Mouse (Mus musculus) embryonic stem cell, embryonic (primary cell): Measurements from ENCODE around the gene Pdgfd.
"Not testable (repeated sequence)": the region's sequence is repeated elsewhere in the genome, so short reads cannot be mapped to it uniquely, and the experiment has no call there.

ENCODE experiments used
- CTCF ChIA-PET, 4 experiments: fragments of 300-600 bp in 2 of 4; fragments of 350-600 bp in 2 of 4; sonication (Branson Sonifier 250); formaldehyde crosslinking; loops; one replicate each; lab custom pipeline; 2022; ENCODE audit warnings: inconsistent platforms in 2 of 4; lab: Charles Lee
- POLR2A ChIA-PET, 4 experiments: fragments of 300-600 bp in 2 of 4; fragments of 350-600 bp in 2 of 4; sonication (Branson Sonifier 250); formaldehyde crosslinking; loops; one replicate each; lab custom pipeline; 2022; ENCODE audit warnings: antibody characterized with exemption in 4 of 4, inconsistent platforms in 1 of 4; lab: Charles Lee

Pdgfd gene

GRCm38 (mm10) chr9:6168391-6169037, at the start of gene Pdgfd:
Gene Pdgfd (plus strand): TSS chr9:6168584.
- ChIA-PET CTCF (no interaction called here), POLR2A (interaction anchor here in 1 of 4 experiments (0.6 kb wide), 1 partner anchor 558 kb away, joined by 3 read pairs; no protein-coding TSS in a partner anchor)

- ChIA-PET CTCF (no interaction called here), POLR2A (interaction anchor here in 1 of 4 experiments (0.6 kb wide), 1 partner anchor 557 kb away, joined by 3 read pairs; no protein-coding TSS in a partner anchor)
Measured at GRCm38 (mm10) chr9:6169038-6169431, 651 bp downstream of the Pdgfd start.

GRCm38 (mm10) chr9:6170962-6171361, 2.6 kb downstream of the Pdgfd start:
- ChIA-PET POLR2A (no interaction called here), CTCF (no interaction called here)

- ChIA-PET POLR2A (no interaction called here), CTCF (no interaction called here)
Measured at GRCm38 (mm10) chr9:6173276-6173675, 4.9 kb downstream of the Pdgfd start.

GRCm38 (mm10) chr9:6175731-6176130, 7.3 kb downstream of the Pdgfd start:
- ChIA-PET CTCF (no interaction called here), POLR2A (interaction anchor here in 1 of 4 experiments (0.8 kb wide), 1 partner anchor 32 kb away, joined by 3 read pairs; no protein-coding TSS in a partner anchor)

GRCm38 (mm10) chr9:6182307-6182923, 14.0 kb downstream of the Pdgfd start:
- ChIA-PET POLR2A (no interaction called here), CTCF (no interaction called here)

GRCm38 (mm10) chr9:6187955-6188354, 19.6 kb downstream of the Pdgfd start:
- ChIA-PET POLR2A (no interaction called here), CTCF (no interaction called here)

GRCm38 (mm10) chr9:6193352-6193751, 25.0 kb downstream of the Pdgfd start:
- ChIA-PET POLR2A (interaction anchor here in 1 of 4 experiments (0.7 kb wide), 1 partner anchor 768 kb away, joined by 3 read pairs; no protein-coding TSS in a partner anchor), CTCF (no interaction called here)

- CTCF ChIA-PET = no interaction called here
- POLR2A ChIA-PET = no interaction called here
Measured at GRCm38 (mm10) chr9:6212862-6213261, 44.5 kb downstream of the Pdgfd start.

GRCm38 (mm10) chr9:6217505-6217904, 49.1 kb downstream of the Pdgfd start:
- ChIA-PET POLR2A (no interaction called here), CTCF (no interaction called here)

- CTCF ChIA-PET, POLR2A ChIA-PET: not testable (repeated sequence)
Measured at GRCm38 (mm10) chr9:6235982-6236381, 67.6 kb downstream of the Pdgfd start.

GRCm38 (mm10) chr9:6250320-6250719, 81.9 kb downstream of the Pdgfd start:
- POLR2A ChIA-PET = no interaction called here
- CTCF ChIA-PET = no interaction called here

GRCm38 (mm10) chr9:6251990-6252389, 83.6 kb downstream of the Pdgfd start:
- ChIA-PET CTCF (no interaction called here), POLR2A (interaction anchor here in 1 of 4 experiments (0.7 kb wide), 1 partner anchor 1286 kb away, joined by 3 read pairs; no protein-coding TSS in a partner anchor)

- CTCF ChIA-PET = no interaction called here
Measured at GRCm38 (mm10) chr9:6257072-6257471, 88.7 kb downstream of the Pdgfd start.

GRCm38 (mm10) chr9:6264820-6265219, 96.4 kb downstream of the Pdgfd start:
- POLR2A ChIA-PET = no interaction called here
- CTCF ChIA-PET = no interaction called here

More at GRCm38 (mm10) chr9:6257072-6257471, 88.7 kb downstream of the Pdgfd start:
- POLR2A ChIA-PET = interaction anchor here in 1 of 4 experiments (0.7 kb wide), 1 partner anchor 238 kb away, joined by 3 read pairs; no protein-coding TSS in a partner anchor

- CTCF ChIA-PET = no interaction called here
Measured at GRCm38 (mm10) chr9:6269796-6270280, 101.5 kb downstream of the Pdgfd start, which contains the start of gene Ddi1. Gene Ddi1 (minus strand): TSS chr9:6269846.

GRCm38 (mm10) chr9:6276395-6276794, 108.0 kb downstream of the Pdgfd start:
- ChIA-PET POLR2A (no interaction called here), CTCF (no interaction called here)

More at GRCm38 (mm10) chr9:6269796-6270280, 101.5 kb downstream of the Pdgfd start, which contains the start of gene Ddi1:
- POLR2A ChIA-PET = no interaction called here

GRCm38 (mm10) chr9:6277526-6277925, 109.1 kb downstream of the Pdgfd start:
- ChIA-PET POLR2A (no interaction called here), CTCF (no interaction called here)

GRCm38 (mm10) chr9:6286770-6287169, 118.4 kb downstream of the Pdgfd start:
- CTCF ChIA-PET = no interaction called here
- POLR2A ChIA-PET = no interaction called here

- POLR2A ChIA-PET = no interaction called here
- CTCF ChIA-PET = no interaction called here
Measured at GRCm38 (mm10) chr9:6289211-6289696, 120.9 kb downstream of the Pdgfd start.
